Mouse (Mus musculus): ENCODE data around the gene Carns1. TPM values are rescaled to one million over a fixed set of nuclear protein-coding genes. Genes with fewer than 3 reads are reported as not detected.
A peak's percentile ranks its signal among the peaks of the same experiment; 100 is the strongest.

Gene Carns1
- total RNA-seq, 1 experiment from 2014 or later: 3.5 TPM

GRCm38 (mm10) chr19:4203604-4204326, 28.5 kb upstream of the Carns1 start:
- ATAC-seq (replicated peaks; ENCODE audit: low read depth, poor library complexity, severe bottlenecking): 0 out of 2 replicates have a peak, but pooled peaks have one; percentile 30

DNA sequence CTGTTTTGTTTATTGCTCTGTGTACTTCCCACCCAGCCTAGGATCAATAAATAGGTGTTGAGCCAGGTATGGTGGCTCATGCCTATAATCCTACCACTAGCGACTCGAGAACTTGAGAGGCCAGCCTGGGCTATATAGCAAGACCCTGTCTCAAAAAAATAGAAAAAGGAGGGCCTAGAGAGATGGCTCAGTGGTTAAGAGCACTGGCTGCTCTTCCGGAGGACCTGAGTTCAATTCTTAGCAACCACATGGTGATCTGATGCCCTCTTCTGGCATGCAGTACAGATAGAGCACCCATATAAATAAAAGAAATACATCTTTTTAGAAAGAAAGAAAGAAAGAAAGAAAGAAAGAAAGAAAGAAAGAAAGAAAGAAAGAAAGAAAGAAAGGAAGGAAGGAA, 27.9 kb upstream of the Carns1 start:
- ATAC-seq (replicated peaks; ENCODE audit: low read depth, poor library complexity, severe bottlenecking): no peak

DNA sequence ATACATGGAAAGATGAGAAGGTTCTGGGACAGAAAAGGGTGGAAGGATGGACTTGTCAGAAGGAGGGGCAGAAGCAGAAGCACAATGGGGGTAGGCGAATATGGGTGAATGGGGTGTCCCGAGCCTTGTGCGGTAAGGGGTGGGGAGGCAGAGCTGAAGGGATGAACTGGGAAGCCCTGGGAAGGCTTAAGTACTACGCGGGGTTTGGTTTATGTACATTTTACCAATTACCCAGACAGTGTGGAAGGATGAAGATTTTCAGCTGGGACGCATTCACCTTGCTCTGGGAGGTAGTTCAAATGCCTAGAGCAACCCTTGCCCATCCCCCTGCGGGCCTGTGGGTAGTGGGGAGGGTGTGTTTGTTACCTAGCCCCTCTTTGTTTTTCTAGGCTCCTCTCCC, 26.9 kb upstream of the Carns1 start:
- no peak for ATAC-seq (replicated peaks; ENCODE audit: low read depth, poor library complexity, severe bottlenecking)

GRCm38 (mm10) chr19:4201291-4201909, 26.1 kb upstream of the Carns1 start, which contains the start of gene Rad9a:
Rad9a (minus strand) TSS chr19:4201662.
- peak; percentile 82 for ATAC-seq (replicated peaks; ENCODE audit: low read depth, poor library complexity, severe bottlenecking)

- ATAC-seq (replicated peaks; ENCODE audit: low read depth, poor library complexity, severe bottlenecking): no peak
Observed at GRCm38 (mm10) chr19:4197180-4197579, 21.9 kb upstream of the Carns1 start.

- ATAC-seq (replicated peaks; ENCODE audit: low read depth, poor library complexity, severe bottlenecking): no peak
Observed at GRCm38 (mm10) chr19:4196548-4196947, 21.3 kb upstream of the Carns1 start.

DNA sequence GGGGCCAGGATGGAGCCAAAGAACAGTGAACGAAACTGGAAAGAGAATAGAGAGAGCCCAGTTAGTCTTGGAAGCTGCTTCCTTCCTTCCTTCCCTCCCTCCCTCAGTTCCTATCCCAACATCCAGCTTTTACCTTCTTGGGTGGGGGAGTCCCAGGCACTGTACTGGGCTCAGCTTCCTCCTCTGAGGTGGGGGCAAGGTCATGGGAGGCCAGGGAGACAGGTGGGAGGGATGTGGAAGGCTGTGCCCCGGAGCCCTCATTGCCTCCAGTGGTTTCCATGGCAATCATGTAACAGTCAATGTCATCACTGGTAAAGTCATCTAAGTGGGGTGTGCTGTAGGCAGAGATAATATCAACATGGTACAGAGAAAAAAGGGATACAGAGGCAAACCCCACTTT, 20.8 kb upstream of the Carns1 start:
- ATAC-seq (replicated peaks; ENCODE audit: low read depth, poor library complexity, severe bottlenecking): no peak

- no peak for ATAC-seq (replicated peaks; ENCODE audit: low read depth, poor library complexity, severe bottlenecking)
Observed at GRCm38 (mm10) chr19:4194776-4195650, 19.7 kb upstream of the Carns1 start.

DNA sequence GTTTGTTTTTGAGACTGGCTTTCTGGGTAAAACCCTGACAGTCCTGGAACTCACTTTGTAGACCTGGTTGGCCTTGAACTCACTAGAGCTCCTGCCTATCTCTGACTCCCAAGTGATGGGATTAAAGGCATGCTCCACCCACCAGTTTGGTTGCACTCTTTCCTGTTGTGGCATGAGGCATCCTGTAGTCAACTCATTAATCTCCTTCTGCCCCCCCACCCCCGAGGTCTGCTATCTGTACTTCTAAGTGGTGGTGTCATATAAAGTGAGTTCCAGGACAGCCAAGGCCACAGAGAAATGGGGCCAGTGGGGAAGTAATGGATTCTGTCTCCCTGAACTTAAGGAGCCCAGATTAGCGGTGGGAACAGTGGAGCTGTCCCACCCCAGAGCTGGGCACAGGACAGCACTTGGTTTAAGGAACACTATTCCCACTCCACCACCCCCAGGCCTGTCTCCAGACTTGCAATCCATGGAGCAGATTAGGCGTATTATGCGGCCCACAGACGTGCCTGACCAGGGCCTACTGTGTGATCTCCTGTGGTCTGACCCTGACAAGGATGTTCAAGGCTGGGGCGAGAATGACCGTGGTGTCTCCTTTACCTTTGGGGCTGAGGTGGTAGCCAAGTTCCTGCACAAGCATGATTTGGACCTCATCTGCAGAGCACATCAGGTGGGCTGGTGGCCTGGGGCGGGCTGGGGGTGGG, 18.9 kb upstream of the Carns1 start:
- peak; percentile 42 for ATAC-seq (replicated peaks; ENCODE audit: low read depth, poor library complexity, severe bottlenecking)

- no peak for ATAC-seq (replicated peaks; ENCODE audit: low read depth, poor library complexity, severe bottlenecking)
Observed at GRCm38 (mm10) chr19:4193129-4193528, 17.9 kb upstream of the Carns1 start.

DNA sequence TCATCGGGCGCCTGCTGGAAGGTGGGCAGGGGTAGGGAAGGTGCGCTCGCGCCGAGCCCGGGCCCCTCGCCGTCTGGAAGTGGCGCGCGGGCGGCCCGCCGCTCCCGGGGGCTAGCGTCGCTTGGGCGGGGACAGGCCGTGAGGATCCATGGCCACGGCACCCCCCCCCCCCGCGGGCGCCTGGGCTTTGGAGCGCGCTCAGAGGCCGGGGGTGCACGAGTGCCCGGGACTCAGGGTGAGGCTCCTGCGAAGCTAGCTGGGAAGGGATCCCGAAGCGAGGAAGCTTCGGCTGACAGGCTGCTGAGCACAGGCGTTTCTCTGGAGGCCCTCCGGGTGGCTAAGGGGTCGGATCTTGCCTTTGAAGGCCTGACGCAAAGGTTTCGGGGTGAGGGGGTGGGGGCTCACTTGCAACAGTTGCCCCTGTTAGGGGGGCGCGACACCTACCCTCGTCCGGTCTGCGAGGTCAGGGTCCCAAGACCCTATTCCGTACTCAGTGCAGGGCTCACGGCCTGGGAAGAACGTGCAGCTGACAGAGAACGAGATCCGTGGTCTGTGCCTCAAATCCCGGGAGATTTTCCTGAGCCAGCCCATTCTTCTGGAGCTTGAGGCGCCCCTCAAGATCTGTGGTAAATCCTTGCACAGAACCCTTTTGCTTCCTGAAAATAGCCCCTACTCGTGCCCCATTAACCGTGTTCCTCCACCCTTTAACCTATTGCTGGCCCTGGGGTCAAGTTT, 17.1 kb upstream of the Carns1 start:
- ATAC-seq (replicated peaks; ENCODE audit: low read depth, poor library complexity, severe bottlenecking): no peak

DNA sequence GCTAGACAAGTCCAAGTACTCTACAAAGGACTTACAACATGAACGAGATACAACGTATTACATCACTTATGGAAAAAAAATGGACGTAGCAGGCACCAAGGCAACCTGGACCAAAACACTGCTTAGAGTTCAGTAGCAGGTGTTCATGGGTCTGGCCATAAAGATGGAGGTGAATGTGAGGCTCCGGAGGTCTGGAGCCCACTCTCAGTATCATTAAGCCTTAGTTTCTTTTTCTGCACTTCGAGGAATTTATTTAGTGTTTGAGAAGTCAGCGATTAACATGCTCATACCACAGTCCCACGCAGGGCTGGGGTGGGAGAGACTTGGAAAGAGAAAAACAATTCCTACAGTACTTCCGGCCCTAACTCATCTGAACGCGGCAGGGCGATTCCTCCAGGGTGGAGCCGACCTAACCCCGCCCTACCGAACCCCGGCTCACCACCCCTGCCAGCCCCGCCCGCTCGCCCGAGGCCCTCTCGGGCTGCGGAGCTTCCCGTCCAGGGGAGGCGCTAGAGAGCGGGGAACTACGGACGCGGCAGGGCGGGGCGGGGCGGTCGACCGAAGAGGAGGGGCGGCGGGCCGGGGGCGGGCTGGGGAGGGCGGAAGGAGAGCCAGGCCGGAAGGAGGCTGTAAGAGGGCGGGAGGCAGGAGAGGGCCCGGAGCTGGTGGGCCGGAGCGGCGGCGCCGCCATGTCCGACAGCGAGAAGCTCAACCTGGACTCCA, 16.4 kb upstream of the Carns1 start, which contains the start of gene Ppp1ca:
Gene Ppp1ca (plus strand): TSS at position 538 of the 723 bp plus-strand sequence.
- ATAC-seq (replicated peaks; ENCODE audit: low read depth, poor library complexity, severe bottlenecking): peak; percentile 81

DNA sequence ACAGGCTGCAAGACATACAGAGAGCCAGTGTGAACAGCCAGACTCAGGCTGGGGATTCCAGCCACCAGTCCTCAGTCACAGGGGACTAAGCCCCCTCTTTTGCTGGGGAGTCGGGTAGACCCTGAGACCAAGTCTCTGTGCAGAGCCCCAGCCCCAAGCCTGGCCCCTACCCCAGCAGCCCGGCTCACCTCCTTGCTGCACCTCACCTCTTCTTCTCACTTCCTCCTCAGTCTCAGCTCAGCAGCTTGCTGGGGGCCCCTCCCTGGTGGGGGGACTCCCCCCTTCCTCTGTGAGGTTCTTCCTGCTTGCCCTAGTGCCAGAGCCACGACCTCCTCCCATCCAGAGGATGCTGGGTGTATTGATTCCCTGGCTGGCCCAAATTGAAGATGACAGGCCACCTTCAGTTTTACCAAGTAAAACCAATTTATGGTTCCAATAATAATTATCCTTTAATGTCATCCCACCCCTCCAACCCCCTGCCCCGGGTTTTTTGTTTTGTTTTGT, 15.6 kb upstream of the Carns1 start, which contains the start of gene Tbc1d10c:
Gene Tbc1d10c (minus strand): TSS at position 454 of the 504 bp plus-strand sequence.
- ATAC-seq (replicated peaks; ENCODE audit: low read depth, poor library complexity, severe bottlenecking): peak; percentile 48

GRCm38 (mm10) chr19:4189051-4189620, 13.9 kb upstream of the Carns1 start:
- no peak for ATAC-seq (replicated peaks; ENCODE audit: low read depth, poor library complexity, severe bottlenecking)

DNA sequence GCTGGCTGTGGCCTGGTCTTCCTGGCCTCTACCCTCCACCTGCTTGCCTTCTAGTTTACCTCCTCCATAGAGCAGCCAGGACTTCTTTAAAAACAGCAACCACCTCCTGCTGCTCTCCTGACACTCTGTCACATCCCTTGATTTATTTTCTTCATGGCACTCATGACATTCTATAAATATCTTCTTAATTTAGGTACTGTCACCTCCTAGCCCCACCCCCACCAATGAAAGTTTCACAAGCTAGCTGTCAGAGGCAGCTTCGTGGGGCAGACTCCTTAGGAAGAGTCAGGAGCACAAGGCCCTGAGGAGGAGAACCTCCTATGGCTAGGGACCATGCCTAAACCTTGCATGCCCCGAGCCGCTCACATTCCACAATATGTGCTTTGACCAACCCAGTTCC, 12.0 kb upstream of the Carns1 start:
- ATAC-seq (replicated peaks; ENCODE audit: low read depth, poor library complexity, severe bottlenecking): no peak

DNA sequence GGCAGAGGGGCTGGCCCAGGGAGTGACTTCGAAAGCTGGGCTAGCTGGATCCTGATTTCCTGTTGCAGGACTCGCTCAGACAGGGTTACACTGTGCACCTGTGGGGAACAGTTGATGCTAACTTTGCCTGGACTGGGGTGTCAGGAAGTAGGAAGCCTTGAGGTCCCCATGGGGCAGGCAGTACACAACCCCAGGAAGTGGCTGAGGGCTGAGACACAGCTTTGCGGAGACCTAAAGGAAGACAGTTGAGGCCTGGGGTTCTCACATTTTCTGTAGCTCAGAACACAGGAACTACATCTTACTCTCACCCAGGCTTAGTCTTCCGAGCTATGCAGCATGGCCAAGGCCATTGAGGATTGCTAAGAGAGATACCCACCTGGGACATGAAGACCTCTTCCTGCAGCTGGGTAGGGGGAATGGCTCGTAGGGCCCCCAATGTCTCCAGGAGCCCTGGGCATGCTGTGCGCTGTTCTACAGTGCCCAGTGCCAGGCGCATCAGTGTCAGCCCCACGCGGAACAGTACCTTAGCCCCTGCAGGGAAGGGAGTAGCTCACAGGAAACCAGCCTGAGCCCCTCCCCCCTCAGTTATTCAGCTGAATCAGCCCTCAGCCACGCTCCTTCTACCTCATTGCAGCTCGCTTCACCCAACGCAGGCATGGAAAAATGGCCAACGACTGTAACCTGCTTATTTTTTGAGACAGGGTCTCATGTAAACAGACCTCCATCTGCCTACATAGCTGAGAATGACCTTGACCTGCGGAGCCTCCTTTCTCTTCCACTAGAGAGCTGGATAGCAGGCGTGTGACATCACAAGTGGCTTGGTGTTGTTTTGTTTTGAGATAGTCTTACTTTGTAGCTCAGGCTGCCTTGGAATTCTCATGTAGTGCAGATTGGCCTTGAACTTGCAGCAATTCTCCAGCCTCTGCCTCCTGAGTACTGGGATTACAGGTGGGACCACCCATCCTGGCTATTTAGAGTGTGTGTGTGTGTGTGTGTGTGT, 10.0 kb upstream of the Carns1 start:
- peak; percentile 77 for ATAC-seq (replicated peaks; ENCODE audit: low read depth, poor library complexity, severe bottlenecking)

DNA sequence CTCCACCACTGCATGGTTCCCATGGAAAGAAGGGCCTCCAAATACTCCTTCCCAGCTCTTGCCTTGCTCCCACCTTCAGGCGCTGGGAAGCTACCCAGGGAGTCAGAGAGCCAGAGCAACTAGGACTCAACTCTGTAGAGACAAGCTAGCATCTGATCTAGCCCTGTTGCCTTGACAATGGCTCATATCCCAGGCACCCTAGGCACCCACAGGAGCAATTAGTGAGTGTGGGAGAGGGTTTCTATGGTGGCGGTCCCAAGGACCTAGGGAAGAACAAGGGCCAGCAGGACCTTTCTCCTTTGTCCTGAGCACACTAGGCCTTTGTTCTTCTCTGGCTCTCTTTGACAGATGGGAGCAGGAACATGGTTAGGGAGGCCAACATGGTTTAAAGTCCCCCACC, 8.4 kb upstream of the Carns1 start:
- ATAC-seq (replicated peaks; ENCODE audit: low read depth, poor library complexity, severe bottlenecking): no peak
